Mouse (Mus musculus) ES-E14 (cell line): ENCODE data around the gene Hsd17b12. TPM values are rescaled to one million over a fixed set of nuclear protein-coding genes. Genes with fewer than 3 reads are reported as not detected.

ENCODE experiments used
- DNase-seq: peaks from one replicate; pipeline ENCODE4 v3.0.0-alpha.2; 2013; ENCODE audit warnings: low read depth, low spot score
- H3K27ac ChIP-seq: 2 replicates; pipeline ENCODE4 v1.5.1; 2012; ENCODE audit warnings: low read depth, mild to moderate bottlenecking, low read length, moderate library complexity, mixed read lengths; ENCODE audit not compliant: poor library complexity, insufficient read depth, severe bottlenecking
- H3K36me3 ChIP-seq: 2 replicates; pipeline ENCODE4 v1.6.1; 2012; ENCODE audit warnings: mild to moderate bottlenecking, low read length, moderate library complexity, mixed read lengths; ENCODE audit not compliant: control insufficient read depth, poor library complexity, insufficient read depth, severe bottlenecking
- H3K4me1 ChIP-seq, 2 experiments: fragments of 150-350 bp in 1 of 2; sonication (generic) in 1 of 2; 2 replicates each; pipeline ENCODE4 v1.6.1; 2012; ENCODE audit warnings: low read length in 2 of 2, mild to moderate bottlenecking in 1 of 2, mixed read lengths in 1 of 2; ENCODE audit not compliant: control insufficient read depth in 2 of 2, insufficient read depth in 2 of 2, poor library complexity in 1 of 2
- H3K4me3 ChIP-seq, 2 experiments: fragments of 150-350 bp in 1 of 2; sonication (generic) in 1 of 2; 2 replicates each; pipeline ENCODE4 v1.5.1; 2012; ENCODE audit warnings: low read length in 2 of 2, low read depth in 1 of 2, mild to moderate bottlenecking in 1 of 2, mixed read lengths in 1 of 2; ENCODE audit not compliant: insufficient read depth in 1 of 2, poor library complexity in 1 of 2, severe bottlenecking in 1 of 2
- H3K9ac ChIP-seq: 2 replicates; pipeline ENCODE4 v1.6.1; 2012; ENCODE audit warnings: low read depth, mild to moderate bottlenecking, low read length, mixed read lengths; ENCODE audit not compliant: poor library complexity, insufficient read depth, severe bottlenecking
- H3K9me3 ChIP-seq: fragments of 150-350 bp; sonication (generic); 2 replicates; pipeline ENCODE4 v1.6.1; 2012; ENCODE audit warnings: low read depth, mild to moderate bottlenecking, low read length; ENCODE audit not compliant: control insufficient read depth, insufficient read depth
- CHD2 ChIP-seq: IDR thresholded peaks from 2 replicates; pipeline ENCODE4 v1.6.1; 2014; ENCODE audit warnings: mild to moderate bottlenecking, low read depth, low read length, inconsistent platforms
- HCFC1 ChIP-seq: IDR thresholded peaks from 2 replicates; pipeline ENCODE4 v1.6.1; 2012; ENCODE audit warnings: low read length, inconsistent platforms, borderline replicate concordance; ENCODE audit not compliant: insufficient read depth
- MAFK ChIP-seq: IDR thresholded peaks from 2 replicates; pipeline ENCODE4 v1.6.1; 2014; ENCODE audit warnings: mild to moderate bottlenecking, low read depth, low read length, inconsistent platforms; ENCODE audit not compliant: insufficient read depth
- ZC3H11A ChIP-seq: IDR thresholded peaks from 2 replicates; pipeline ENCODE4 v1.6.1; 2012; ENCODE audit warnings: low read depth, mild to moderate bottlenecking, inconsistent platforms, low read length, borderline replicate concordance
- ZNF384 ChIP-seq: IDR thresholded peaks from 2 replicates; pipeline ENCODE4 v1.6.1; 2012; ENCODE audit warnings: low read depth, low read length, inconsistent platforms
- in situ Hi-C, 2 experiments: fragments of 600-800 bp; cut with MboI; formaldehyde crosslinking; loops; one replicate each; pipeline ENCODE4 v1.15.1; 2025; ENCODE audit warnings: low sequenced_read_pairs in 2 of 2, inconsistent platforms in 1 of 2; ENCODE audit not compliant: unreplicated experiment in 2 of 2
- total RNA-seq: library from RNA; depleted of rRNA; stranded (reverse); fragments of 300-350 nt; gene quantifications from 2 replicates; pipeline ENCODE4 v1.2.3, GENCODE M21; 2012; rRNA removed

Hsd17b12 gene
- total RNA-seq, result 149 and 170 TPM in 2 replicates

- Histone ChIP-seq H3K4me1 (peaks cover 10% of the 10 kb centered on the region in 2 experiments; a peak in 3 of 4 replicates), H3K9ac (peak within 1 kb of the TSS; percentile 97)
These were observed at the start of gene Hsd17b12 for GRCm38 (mm10) chr2:94157592-94158519. Gene Hsd17b12 (minus strand): TSS chr2:94157964.

GRCm38 (mm10) chr2:94184906-94185305 lies 27.1 kb upstream of the Hsd17b12 start:
- no peak overlapping the region for H3K4me3 ChIP-seq

More at GRCm38 (mm10) chr2:94157592-94158519, at the start of gene Hsd17b12:
- in situ Hi-C loops, result no loop called here
- H3K9me3 ChIP-seq, result no peaks in the 10 kb centered on the region
- peak within 1 kb of the TSS; percentile 91 to 98 for H3K4me3 ChIP-seq
- peak within 1 kb of the TSS; percentile 91 for H3K27ac ChIP-seq
- peak; percentile 100 for DNase-seq
- TF ChIP-seq ZC3H11A (no peak), HCFC1 (peak; percentile 65; the same call in 1 of the 2 replicates), CHD2 (peak; percentile 74; the same call in 1 of the 2 replicates), MAFK (no peak), ZNF384 (peak; percentile 98)
- H3K36me3 ChIP-seq, result no peaks in the 10 kb centered on the region; the same call in 1 of the 2 replicates

GRCm38 (mm10) chr2:94184142-94184541 lies 26.4 kb upstream of the Hsd17b12 start:
- Histone ChIP-seq H3K4me3 (no peak overlapping the region), H3K4me1 (no peaks in the 10 kb centered on the region), H3K27ac (no peak overlapping the region), H3K36me3 (no peaks in the 10 kb centered on the region), H3K9me3 (no peaks in the 10 kb centered on the region), H3K9ac (no peak overlapping the region)
- in situ Hi-C loops, result no loop called here
- DNase-seq, result no peak
- TF ChIP-seq CHD2 (no peak), HCFC1 (no peak), MAFK (no peak), ZC3H11A (no peak), ZNF384 (no peak)

More at GRCm38 (mm10) chr2:94184906-94185305, 27.1 kb upstream of the Hsd17b12 start:
- in situ Hi-C loops, result no loop called here
- Histone ChIP-seq H3K9ac (no peak overlapping the region), H3K9me3 (no peaks in the 10 kb centered on the region), H3K36me3 (no peaks in the 10 kb centered on the region), H3K27ac (no peak overlapping the region), H3K4me1 (no peaks in the 10 kb centered on the region)
- DNase-seq, result no peak
- TF ChIP-seq ZC3H11A (no peak), CHD2 (no peak), HCFC1 (no peak), ZNF384 (no peak), MAFK (no peak)

GRCm38 (mm10) chr2:94179030-94179407 lies 21.3 kb upstream of the Hsd17b12 start:
- Histone ChIP-seq H3K9ac (no peak overlapping the region), H3K27ac (no peak overlapping the region), H3K9me3 (no peaks in the 10 kb centered on the region), H3K4me1 (0 out of 4 replicates have a peak, but pooled peaks cover 0 to 3% of the 10 kb centered on the region in 2 experiments), H3K36me3 (no peaks in the 10 kb centered on the region), H3K4me3 (peak overlapping the region in 1 of 2 experiments; percentile 96; a peak in 2 of 4 replicates)
- DNase-seq, result no peak
- TF ChIP-seq MAFK (no peak), ZC3H11A (no peak), HCFC1 (no peak), CHD2 (no peak), ZNF384 (no peak)
- in situ Hi-C loops, result no loop called here
